Mouse (Mus musculus) neural tube, embryonic 10.5 days (tissue): ENCODE measurements around the gene Cypt12.

Experiments
- DNase-seq: peaks from one replicate; pipeline ENCODE4 v3.0.0-alpha.2; 2017; ENCODE audit warnings: low spot score; ENCODE audit errors: extremely low spot score

The Cypt12 gene

GRCm38 (mm10) chr3:17948299-17948698, at the start of gene Cypt12:
Gene Cypt12 (plus strand): TSS chr3:17948410.
- DNase-seq, result no peak

- no peak for DNase-seq
Measured at GRCm38 (mm10) chr3:17913796-17914195, 34.4 kb upstream of the Cypt12 start.

- DNase-seq, result no peak
Measured at GRCm38 (mm10) chr3:17940206-17940605, 8.0 kb upstream of the Cypt12 start.
